Mouse (Mus musculus): ENCODE measurements around the gene Snx13.

The Snx13 gene

DNA sequence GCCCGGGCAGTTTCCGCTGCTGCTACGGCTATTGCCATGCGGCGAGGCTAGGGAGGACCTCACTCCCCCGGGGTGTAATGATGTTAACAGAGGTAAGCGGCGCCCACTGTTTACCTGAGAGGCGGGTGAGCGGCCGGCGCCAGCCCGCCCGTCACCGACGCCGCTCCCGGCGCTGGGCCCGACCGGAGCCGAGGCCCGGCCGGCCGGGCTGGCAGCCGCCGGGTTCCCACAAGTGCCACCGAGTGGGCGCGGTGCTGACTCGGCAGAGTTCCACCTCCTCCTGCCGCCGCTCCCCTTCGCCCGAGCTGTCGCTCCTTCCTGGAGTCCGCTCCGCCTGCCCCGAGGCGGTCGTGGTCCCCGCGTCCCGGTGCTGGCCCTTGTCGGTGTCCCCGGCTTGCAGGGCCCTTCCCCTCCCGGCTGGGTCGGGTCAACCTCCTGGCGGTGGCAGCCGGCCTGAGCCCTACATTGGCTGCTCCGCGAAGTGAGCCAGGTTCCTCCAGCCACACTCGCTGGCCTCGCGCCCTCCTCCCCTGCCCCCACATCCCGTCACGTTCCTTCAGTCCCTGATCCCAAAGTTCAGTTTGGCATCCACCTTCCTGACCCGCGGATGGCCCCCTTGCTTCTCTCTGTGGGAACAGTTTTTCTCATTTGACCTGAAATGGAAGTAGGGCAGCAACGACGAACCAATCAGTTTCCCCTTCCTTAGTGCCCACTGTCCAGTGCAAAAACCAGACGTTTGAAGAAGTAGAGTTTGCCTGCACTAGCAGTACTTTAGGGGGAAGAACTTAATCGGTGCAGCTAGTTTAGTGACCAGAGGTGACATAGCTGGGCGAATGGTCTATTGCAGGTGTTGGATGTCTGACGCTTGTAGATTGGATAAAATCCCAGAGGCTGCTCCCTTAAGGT is 587 bp downstream of the Snx13 start:
- DNase-seq (ENCODE audit: low read depth, low spot score) = peak; percentile 65

DNA sequence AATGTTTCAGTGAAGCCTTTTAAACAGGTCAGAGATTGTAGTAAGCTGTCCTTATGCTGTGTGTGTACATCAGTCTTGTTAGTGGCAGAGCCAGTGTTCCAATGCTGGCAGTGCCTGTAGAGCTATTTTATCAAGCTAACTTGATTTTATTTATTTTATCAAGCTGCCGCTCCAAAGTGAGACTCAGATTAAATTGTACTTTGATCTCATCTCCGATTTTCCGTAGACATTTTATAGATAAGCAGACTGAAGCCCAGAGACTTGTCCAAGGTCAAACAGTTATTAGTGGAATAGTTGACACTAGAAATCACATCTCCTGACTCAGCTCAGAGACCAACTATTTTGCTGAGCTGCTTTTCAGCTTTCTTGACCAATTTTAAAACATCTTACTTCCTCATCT is 1.9 kb downstream of the Snx13 start:
- DNase-seq (ENCODE audit: low read depth, low spot score) = no peak

DNA sequence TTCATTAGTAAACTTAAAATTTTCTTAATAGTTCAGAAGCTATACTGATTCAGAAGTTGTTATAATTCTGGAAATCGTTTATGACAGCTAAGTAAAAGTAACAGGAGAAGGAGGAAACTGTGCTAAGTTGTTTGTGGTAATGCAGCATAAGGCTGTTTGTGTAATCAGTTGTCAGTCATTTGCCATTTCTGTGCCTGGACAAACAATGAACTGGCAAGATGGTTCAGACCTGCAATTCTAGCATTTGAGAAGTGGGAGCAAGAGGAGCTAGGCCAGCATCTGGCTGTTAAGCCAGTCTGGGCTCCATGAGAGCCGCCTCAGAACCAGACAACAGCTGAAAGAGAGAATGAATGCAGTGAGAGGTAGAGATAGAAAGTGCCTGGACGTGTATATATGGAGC is 3.5 kb downstream of the Snx13 start:
- no peak for DNase-seq (ENCODE audit: low read depth, low spot score)

DNA sequence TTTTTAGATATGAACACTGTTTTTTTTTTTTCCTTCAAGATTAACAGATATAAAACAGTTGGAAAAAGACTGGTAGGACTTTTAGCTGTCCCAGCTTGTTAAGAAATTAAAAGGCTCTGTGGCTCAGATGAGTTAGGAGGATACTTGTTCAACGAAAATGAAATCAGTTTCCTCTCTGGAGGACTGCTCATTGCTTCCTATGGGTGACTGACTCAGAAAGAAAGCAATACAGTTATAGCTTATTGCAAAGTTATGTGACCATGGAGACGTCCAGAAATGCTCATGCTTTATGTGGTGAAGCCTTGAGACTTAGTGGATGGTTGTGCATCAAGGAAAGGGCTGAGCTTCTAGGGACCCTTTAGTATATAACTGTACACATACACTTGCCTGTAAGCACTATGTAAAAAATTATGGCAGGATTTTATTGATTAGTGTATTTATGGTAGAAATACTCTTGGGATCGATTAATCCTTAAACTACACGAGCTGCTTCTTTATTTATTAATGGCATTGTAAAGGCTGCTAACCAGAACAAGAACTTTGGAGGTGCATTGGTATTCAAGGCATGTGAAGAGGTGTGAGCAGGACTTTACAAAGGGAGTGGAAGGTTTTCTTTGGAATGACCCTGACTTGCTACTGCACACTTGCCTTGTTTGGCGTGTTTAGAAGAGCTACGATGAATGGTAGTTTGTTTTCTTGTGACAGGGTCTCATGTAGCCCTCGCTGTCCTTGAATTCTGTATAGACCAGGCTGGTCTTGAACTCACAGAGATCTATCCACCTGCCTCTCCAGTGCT is 4.2 kb downstream of the Snx13 start:
- DNase-seq (ENCODE audit: low read depth, low spot score) = peak; percentile 14

DNA sequence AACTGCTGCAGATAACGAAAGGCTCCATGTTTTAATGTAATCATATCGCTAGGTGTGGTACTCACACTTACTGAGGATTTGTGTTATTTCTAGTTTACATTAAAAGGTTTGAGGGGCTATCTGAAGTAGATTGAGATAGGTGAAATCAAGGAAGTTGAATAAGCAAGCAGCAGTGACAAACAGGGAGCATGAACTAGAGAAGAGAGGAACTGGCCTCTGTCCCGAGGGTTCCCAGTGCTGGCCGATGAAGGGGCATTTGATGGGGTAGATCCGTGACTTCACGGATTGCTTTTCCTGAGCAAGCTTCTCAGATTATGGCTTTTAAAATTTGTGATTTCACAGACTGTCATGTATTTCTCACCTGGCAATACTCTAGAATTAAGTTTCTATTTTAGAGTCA is 7.4 kb downstream of the Snx13 start:
- no peak for DNase-seq (ENCODE audit: low read depth, low spot score)

DNA sequence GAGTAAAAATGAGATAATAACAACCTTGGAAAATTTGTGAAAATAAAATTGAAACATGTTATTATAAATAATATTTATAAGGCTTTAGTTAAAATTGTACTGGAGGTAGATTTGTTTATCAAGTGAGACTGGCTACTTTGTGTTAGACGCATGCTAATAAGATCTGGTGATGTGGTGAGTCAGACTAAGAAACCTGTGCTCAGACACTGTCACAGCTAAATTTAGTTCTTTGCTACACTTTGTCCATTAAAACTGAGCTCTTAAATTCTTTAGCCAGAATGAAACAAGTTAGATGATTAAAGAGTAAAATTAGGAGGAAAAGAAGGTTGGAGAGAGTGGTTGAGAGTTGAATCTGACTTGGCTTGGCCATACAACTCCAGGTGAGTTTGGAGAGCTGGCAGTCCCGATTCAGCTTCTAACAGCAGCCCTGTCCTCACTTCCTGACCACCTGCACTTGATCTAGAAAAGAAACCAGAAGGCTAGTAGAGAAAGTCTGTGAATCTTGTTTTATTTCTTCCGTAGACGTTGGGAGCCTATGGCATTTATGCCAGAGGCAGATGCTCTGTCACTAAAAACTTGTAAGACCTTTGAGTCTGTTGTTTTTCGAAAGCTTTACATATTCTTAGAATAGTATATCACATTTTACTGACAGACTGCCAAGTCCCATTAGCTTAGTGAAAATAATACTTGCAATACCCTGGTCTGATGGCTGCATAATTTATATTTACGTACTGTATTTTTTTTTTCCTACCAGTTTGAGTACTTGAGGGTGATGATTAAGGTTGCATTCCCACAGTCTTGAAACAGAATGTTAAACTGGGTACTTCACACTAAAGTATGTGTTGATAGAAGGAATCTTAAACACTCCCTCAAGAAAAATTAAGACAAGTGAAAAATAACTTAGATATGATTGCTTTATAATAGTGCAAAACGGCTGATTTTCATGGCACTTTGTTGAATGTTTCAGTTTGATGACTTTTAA is 8.4 kb downstream of the Snx13 start:
- peak; percentile 26 for DNase-seq (ENCODE audit: low read depth, low spot score)

DNA sequence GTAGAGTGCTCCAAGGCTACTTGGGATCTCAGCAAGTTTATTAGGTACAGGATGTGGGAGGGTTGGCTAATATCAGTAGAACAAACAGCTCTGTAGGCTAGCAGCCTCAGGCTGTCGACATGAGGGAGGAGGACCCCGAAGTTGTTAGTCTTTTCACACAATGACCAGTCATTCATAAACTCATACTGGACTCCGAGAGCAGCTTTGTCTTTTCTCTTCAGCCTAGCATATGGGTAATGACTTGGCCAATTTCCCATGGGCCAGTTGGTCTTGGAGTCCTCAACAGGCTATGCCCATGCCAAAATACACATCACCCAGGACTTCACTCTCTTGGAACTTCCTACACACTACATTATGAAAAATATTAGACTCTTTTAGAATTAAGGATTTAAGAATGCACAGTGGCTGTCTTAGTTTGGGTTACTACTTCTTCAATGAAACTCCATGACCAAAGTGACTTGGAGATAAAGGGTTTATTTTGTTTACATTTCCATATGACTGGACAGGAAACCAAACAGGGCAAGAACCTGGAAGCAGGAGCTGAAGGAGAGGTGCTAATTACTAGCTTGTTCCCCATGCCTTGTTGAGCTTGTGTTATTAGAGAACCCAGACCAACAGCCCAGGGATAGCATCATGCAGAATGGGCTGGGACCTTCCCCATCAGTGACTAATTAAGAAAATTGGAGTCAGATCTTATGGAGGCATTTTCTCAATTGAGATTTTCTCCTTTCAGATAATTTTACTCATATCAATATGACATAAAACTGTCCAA is 16.9 kb downstream of the Snx13 start:
- DNase-seq (ENCODE audit: low read depth, low spot score) = no peak

DNA sequence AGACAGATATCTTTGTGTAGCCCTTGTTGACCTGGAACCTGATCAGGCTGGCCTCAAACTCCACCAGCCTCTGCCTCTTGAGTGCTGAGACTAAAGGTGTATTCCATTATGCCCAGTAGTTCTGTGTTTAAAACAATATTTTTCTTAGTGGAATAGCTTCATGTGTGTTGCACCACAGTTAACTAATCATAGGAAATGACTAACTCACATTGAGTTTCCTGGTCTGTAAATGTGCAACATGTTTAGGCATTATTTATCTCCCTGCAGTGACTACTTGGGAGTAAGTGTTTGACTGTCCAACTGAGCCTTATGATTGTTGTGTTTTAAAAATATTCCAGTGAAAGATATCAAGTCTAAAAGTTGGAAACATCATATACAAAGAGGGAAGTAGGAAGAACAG is 20.6 kb downstream of the Snx13 start:
- no peak for DNase-seq (ENCODE audit: low read depth, low spot score)

DNA sequence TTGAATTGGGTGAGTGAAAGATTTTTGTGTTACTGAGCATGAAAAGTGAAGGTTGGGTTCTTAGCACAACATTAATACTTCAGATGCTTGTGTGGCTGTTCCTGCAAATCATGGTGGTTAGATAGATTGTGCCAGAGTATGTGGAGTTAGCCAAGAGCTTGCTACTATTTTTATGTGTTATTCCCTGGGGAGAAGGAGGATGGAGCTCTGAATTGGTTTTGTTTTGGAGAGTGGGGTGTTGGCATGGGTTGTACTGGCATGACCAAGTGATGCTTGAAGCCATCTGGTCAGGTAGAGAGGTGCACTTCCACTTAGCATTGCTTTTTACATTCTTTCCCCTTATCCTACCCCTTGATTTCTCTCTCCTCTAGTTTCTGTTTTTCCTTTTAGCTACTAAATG is 24.4 kb downstream of the Snx13 start:
- DNase-seq (ENCODE audit: low read depth, low spot score) = no peak

DNA sequence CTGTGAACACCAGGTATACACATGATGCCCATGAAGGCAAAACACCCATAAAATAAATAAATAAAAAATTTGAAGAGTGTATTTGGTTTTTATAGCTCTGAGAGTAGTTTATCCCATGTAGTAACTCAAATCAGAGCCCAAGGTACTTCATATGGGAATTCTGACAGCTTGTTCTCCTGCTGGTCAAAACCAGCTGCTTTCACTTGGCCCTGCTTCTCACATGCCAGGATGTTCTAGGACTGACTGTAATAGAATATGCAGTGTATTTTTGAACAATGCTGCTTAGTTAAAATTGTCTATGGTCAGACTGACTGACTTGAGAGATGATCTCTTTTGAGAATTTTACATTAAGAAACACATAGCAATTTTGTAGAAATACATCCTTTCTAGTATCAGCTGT is 25.2 kb downstream of the Snx13 start:
- DNase-seq (ENCODE audit: low read depth, low spot score) = no peak

DNA sequence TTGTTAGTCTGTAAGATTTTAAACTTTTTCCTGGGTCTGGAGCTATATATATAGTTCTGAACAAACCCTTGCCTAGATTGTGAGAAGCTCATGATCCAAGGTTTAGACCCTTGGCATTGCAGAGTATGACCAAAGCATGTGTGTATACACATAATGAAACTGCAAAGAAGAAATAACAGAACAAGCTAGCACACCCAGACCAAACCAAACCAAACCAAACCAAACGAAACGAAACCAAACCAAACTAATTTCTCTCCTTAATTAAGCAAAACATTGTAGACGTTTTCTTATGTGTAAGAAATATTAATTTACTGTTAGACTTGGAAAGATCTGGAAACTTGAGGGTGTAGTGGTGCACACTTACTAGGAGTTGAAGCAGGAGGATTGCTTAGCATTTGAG is 29.0 kb downstream of the Snx13 start:
- DNase-seq (ENCODE audit: low read depth, low spot score) = no peak

DNA sequence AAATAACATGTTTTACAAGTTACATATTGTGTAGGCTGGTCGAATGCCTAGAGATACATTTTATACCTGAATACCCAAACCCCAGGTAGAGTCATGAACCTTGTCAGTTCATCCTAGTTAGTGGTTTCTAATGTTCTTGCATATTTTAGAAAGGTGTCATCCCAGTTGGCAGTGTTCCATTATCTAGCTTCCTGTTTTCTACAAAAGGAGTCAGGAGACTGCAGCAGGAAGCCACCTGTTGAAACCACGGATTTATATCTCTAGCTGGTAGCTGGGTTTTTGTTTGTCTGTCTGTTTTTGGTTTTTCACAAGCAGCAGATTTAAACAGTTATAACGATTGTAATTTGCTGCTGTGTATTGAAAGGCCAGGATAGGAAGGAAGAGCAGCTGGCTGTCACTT is 76.6 kb downstream of the Snx13 start:
- DNase-seq (ENCODE audit: low read depth, low spot score) = peak; percentile 53

DNA sequence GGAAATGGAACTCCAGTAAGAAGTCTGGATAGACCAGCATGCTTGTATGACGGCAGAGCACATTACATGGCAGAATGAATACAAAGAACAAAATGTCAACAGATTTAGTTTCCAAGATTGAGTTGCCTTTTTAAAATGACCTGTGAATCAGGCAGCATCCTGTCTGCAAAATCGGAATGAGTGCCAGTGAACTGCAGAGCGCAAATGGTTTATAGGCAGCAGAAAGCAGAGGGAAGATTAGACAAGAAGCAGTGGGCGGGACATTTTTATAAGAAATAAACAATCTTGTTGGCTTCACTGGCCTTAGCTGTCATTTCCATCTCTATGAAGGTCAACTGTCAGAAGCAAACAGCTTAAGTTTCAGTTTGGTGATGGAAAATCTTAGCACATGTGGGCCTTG is 106.2 kb downstream of the Snx13 start:
- DNase-seq (ENCODE audit: low read depth, low spot score) = no peak

DNA sequence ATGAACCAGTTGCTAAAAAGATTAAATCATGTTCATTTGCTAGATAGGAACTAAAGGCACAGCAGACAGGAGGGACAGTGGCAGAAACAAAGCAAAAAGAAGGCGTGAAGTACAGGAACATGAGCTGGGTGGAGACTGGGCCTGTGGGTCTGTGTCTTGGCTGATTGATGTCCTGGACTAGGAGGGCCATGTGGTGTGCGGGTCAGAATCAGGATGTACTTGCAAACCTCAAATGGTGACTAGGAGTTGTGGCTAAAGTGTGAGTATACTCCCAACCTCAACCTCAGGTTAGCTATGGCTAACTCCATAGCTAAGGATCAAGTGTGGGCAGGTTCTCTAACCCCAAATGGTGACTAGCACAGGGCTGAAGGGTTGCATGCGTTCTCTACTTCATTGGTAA is 107.2 kb downstream of the Snx13 start:
- DNase-seq (ENCODE audit: low read depth, low spot score) = no peak

DNA sequence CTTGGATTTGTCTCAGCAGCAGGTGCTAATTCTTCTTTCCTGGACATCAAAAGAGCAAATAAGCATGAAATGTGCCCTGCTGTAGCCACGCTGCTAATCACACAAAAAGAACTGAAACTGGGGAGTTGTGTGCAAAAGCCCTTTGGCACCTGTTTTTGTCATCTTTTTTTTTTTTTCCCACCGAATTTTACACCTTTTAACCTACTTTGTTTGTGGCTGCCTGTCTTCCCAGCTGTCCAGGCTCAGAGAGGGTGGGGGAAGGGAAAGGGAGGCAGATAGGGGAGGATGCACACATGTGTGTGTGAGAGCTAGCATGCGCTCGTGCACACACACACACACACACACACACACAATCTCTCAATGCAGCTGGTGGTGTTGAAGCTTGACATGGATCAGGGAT is 110.3 kb downstream of the Snx13 start:
- no peak for DNase-seq (ENCODE audit: low read depth, low spot score)

DNA sequence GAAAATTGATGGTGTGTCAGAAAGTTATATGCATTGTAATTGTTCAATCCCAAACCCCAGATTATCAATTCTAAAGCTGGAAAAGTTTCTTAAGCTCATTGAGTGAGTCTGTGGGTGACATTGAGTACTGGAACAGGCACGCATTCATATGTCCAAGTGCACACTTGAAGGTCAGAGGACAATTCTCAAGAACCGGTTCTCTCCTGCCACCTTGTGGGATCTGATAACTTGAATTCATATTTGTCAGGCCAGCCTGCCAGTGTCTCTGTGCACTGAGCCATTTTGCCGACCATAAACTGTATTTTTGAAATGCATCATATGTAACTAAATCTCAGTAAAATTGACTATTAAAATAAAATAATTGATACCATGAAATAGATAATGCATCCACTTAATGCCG is 114.7 kb downstream of the Snx13 start:
- DNase-seq (ENCODE audit: low read depth, low spot score) = peak; percentile 24

DNA sequence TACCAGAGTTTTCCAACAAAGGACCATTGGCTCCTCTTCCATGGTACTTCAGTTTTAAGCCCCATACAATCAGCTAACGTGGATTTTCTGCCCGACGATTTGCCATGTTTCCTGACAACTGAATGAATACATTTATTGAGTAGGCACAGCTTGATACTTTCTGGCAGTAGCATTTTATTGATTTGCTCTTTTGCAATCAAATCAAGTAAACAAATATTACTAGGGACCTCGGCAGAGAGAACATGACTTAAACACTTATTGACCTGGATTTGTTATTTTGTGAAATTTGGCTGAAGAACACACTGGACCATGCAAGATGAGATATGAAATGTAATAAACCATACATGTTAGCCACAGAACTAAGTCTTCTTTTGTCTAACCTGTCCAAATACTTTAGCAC is 123.3 kb downstream of the Snx13 start:
- DNase-seq (ENCODE audit: low read depth, low spot score) = no peak

DNA sequence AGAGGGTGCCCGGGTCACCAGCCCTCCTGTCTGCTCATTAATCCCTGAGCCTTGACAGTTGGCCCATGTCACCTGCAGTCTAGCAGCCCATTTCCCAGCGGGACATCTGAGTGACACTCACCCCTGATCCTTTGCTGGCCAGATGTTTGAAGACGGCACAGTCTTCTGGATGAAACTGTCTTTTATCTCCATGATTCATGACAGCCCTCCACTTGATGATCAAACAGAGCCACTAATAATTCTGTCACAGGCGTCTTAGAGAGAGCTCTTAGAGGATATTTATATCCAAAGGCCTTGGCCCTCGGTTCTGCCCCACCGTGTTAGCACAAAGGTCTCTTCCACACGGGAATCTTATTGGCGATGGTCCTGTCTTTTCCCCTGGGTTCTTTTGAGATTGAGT is 129.0 kb downstream of the Snx13 start:
- DNase-seq (ENCODE audit: low read depth, low spot score) = no peak

DNA sequence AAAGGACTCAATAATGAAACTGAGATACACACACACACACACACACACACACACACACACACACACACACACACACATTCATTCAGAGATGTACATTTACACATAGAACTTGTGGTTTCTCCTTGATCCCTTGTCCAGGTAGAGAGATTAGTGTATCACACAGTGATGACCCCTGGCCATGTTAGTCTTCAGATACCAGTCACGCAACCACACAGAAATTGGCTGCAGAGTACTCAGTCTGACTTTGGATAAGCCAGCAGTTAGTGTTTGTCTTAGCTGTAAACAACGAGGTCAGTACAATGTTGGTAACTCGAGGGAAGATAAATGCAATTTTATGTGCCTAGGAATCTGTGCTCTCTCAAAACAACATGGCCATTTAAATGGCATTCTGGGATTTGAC is 129.6 kb downstream of the Snx13 start:
- DNase-seq (ENCODE audit: low read depth, low spot score) = no peak

DNA sequence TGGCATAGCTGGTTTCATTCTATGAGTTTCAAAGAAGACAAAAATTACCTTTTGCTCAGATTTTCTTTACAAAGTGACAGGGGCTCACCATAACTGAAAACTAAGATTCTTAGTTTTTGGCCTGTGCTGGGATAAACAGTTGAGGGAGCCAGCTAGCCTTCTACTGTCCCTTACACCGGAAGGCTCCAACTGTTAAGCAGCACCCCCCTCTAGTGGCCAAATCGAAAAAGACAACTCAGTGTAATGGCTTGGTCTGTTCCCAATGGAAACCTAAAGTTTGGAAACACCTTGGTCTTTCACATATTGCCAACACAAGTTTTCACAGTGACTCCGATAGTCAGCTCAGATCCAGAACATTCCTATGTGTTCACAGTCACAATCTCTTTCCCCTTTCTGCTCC is 135.7 kb downstream of the Snx13 start:
- DNase-seq (ENCODE audit: low read depth, low spot score) = peak; percentile 83

DNA sequence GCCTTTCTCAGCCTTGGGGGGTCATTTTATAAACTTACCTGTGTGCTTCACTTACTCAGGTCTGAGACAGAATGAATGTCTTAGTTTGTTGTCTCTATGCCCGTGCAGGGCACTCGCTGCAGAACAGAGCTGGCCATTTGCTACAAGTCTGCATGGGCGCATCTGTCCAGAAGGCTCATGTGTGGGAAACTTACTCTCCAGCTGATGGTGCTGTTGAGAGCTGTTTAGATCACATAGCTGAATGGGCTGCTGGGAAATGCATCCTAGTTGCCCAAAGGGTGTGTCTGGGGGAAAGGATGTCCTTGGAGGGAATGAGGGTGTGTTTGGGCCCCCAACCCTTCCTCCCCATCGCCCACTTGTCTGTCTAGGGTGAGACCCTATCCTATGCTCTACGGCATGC is 137.3 kb downstream of the Snx13 start:
- no peak for DNase-seq (ENCODE audit: low read depth, low spot score)

Data from CD4-positive, CD25-positive, alpha-beta regulatory T cell, adult 2 months (primary cell).